Mouse (Mus musculus) heart, adult 2 months (tissue): ENCODE data around the gene Unc93b1. TPM values are rescaled to one million over a fixed set of nuclear protein-coding genes. Genes with fewer than 3 reads are reported as not detected.

Experiments used
- DNase-seq, 2 experiments: peaks; one replicate each; pipeline ENCODE4 v3.0.0; 2021
- H3K27ac ChIP-seq: fragments of 200-600 bp; 2 replicates; pipeline ENCODE4 v1.8.1; 2022
- H3K27me3 ChIP-seq: fragments of 200-500 bp; 2 replicates; pipeline ENCODE4 v1.6.1; 2012; ENCODE audit warnings: mild to moderate bottlenecking, low read length, inconsistent platforms, mixed read lengths; ENCODE audit not compliant: control insufficient read depth, insufficient read depth
- H3K36me3 ChIP-seq: fragments of 200-500 bp; 2 replicates; pipeline ENCODE4 v1.6.1; 2012; ENCODE audit warnings: low read length, inconsistent platforms; ENCODE audit not compliant: control insufficient read depth, insufficient read depth
- H3K4me1 ChIP-seq: fragments of 200-500 bp; 2 replicates; pipeline ENCODE4 v1.6.1; 2011; ENCODE audit warnings: low read length; ENCODE audit not compliant: control insufficient read depth, insufficient read depth
- H3K4me3 ChIP-seq: fragments of 200-600 bp; 2 replicates; pipeline ENCODE4 v1.8.1; 2022
- H3K79me2 ChIP-seq: fragments of 200-500 bp; replicated peaks from 2 replicates; pipeline ENCODE4 v1.6.1; 2012; ENCODE audit warnings: mild to moderate bottlenecking, inconsistent platforms, low read length, moderate library complexity, mixed read lengths; ENCODE audit not compliant: control insufficient read depth, insufficient read depth
- H3K9ac ChIP-seq: fragments of 200-500 bp; 2 replicates; pipeline ENCODE4 v1.6.1; 2012; ENCODE audit warnings: low read depth, mild to moderate bottlenecking, control low read depth, inconsistent platforms, low read length, mixed read lengths
- CTCF ChIP-seq: fragments of 200-600 bp; IDR thresholded peaks from 2 replicates; pipeline ENCODE4 v1.8.1; 2022; ENCODE audit warnings: antibody characterized with exemption, mild to moderate bottlenecking, moderate library complexity
- EP300 ChIP-seq: fragments of 200-500 bp; IDR thresholded peaks from 2 replicates; pipeline ENCODE4 v1.6.1; 2011; ENCODE audit warnings: low read depth, low read length, control low read depth; ENCODE audit not compliant: insufficient read depth
- POLR2A ChIP-seq: fragments of 200-500 bp; IDR thresholded peaks from 2 replicates; pipeline ENCODE4 v1.6.1; 2011; ENCODE audit warnings: mild to moderate bottlenecking, low read depth, low read length, control low read depth; ENCODE audit not compliant: insufficient read depth
- WGBS: fragments of 180-500 bp; shearing (Covaris S2); methylation state at CpG from one replicate; pipeline ENCODE4 v1.1.7; 2018; 5-methylcytosine and 5-hydroxymethylcytosine counted together
- intact Hi-C: fragments of 180-260 bp; cut with DNase I; formaldehyde crosslinking; loops from one replicate; pipeline ENCODE4 v1.15.1; 2025
- polyA plus RNA-seq: library from polyadenylated mRNA; depleted of rRNA; stranded (reverse); fragments of >200 nt; gene quantifications from 2 replicates; pipeline ENCODE4 v1.2.3, GENCODE M21; 2012
- total RNA-seq, 2 experiments: library from RNA; stranded (reverse); gene quantifications; 2 replicates each; pipeline ENCODE4 v1.2.3; 2021

Gene Unc93b1
- total and polyA plus RNA-seq, 3 experiments = 17.5 to 45.5 (median 18.3) TPM

GRCm38 (mm10) chr19:3947813-3948212 is 12.8 kb downstream of the Unc93b1 start:
- no peaks in the 10 kb centered on the region for H3K27me3 ChIP-seq
- intact Hi-C loops = loop anchor here (1.0 kb wide), 1 partner anchor 65 kb away; no protein-coding TSS in a partner anchor
- no peaks in the 10 kb centered on the region for H3K79me2 ChIP-seq
- 77% methylated on average over 3 of the region's 3 CpGs for WGBS
- no peak overlapping the region for H3K9ac ChIP-seq
- TF ChIP-seq EP300 (no peak), POLR2A (no peak), CTCF (no peak)
- H3K36me3 ChIP-seq = no peaks in the 10 kb centered on the region
- H3K4me1 ChIP-seq = no peaks in the 10 kb centered on the region; the same call in 1 of the 2 replicates
- no peak overlapping the region for H3K27ac ChIP-seq
- DNase-seq = no peak
- no peak overlapping the region for H3K4me3 ChIP-seq

GRCm38 (mm10) chr19:3948546-3948945 is 13.6 kb downstream of the Unc93b1 start:
- H3K27ac ChIP-seq = no peak overlapping the region

GRCm38 (mm10) chr19:3950331-3950730 is 15.3 kb downstream of the Unc93b1 start:
- no peaks in the 10 kb centered on the region for H3K27me3 ChIP-seq
- H3K36me3 ChIP-seq = no peaks in the 10 kb centered on the region
- H3K4me3 ChIP-seq = no peak overlapping the region
- WGBS = 84% methylated on average over 3 of the region's 3 CpGs
- no peaks in the 10 kb centered on the region; the same call in 1 of the 2 replicates for H3K4me1 ChIP-seq
- DNase-seq = no peak
- intact Hi-C loops = no loop called here
- H3K9ac ChIP-seq = no peak overlapping the region
- no peak for TF ChIP-seq POLR2A
- TF ChIP-seq CTCF = no peak
- H3K79me2 ChIP-seq = no peaks in the 10 kb centered on the region
- H3K27ac ChIP-seq = no peak overlapping the region

More at GRCm38 (mm10) chr19:3948546-3948945, 13.6 kb downstream of the Unc93b1 start:
- 80% methylated on average over 14 of the region's 14 CpGs for WGBS
- no peak for DNase-seq
- Histone ChIP-seq H3K27me3 (no peaks in the 10 kb centered on the region), H3K36me3 (no peaks in the 10 kb centered on the region), H3K9ac (no peak overlapping the region), H3K79me2 (no peaks in the 10 kb centered on the region), H3K4me3 (no peak overlapping the region), H3K4me1 (no peaks in the 10 kb centered on the region; the same call in 1 of the 2 replicates)
- TF ChIP-seq POLR2A (no peak), EP300 (no peak)
- intact Hi-C loops = no loop called here

GRCm38 (mm10) chr19:3951461-3951860 is 16.5 kb downstream of the Unc93b1 start:
- intact Hi-C loops = no loop called here
- Histone ChIP-seq H3K4me1 (no peaks in the 10 kb centered on the region), H3K79me2 (no peaks in the 10 kb centered on the region), H3K36me3 (no peaks in the 10 kb centered on the region), H3K9ac (no peak overlapping the region), H3K27me3 (no peaks in the 10 kb centered on the region), H3K27ac (no peak overlapping the region), H3K4me3 (no peak overlapping the region)
- no peak for TF ChIP-seq EP300
- no peak for TF ChIP-seq POLR2A
- TF ChIP-seq CTCF = no peak
- no peak for DNase-seq

GRCm38 (mm10) chr19:3952099-3952498 is 17.1 kb downstream of the Unc93b1 start:
- Histone ChIP-seq H3K27ac (no peak overlapping the region), H3K36me3 (no peaks in the 10 kb centered on the region), H3K4me3 (no peak overlapping the region), H3K27me3 (no peaks in the 10 kb centered on the region), H3K4me1 (no peaks in the 10 kb centered on the region), H3K9ac (no peak overlapping the region), H3K79me2 (no peaks in the 10 kb centered on the region)
- no peak for DNase-seq
- TF ChIP-seq POLR2A = no peak
- TF ChIP-seq EP300 = no peak
- TF ChIP-seq CTCF = no peak
- intact Hi-C loops = no loop called here
- WGBS = 24% methylated on average over 1 of the region's 1 CpGs

- Histone ChIP-seq H3K27me3 (no peaks in the 10 kb centered on the region), H3K79me2 (no peaks in the 10 kb centered on the region), H3K27ac (no peak overlapping the region), H3K36me3 (no peaks in the 10 kb centered on the region), H3K9ac (no peak overlapping the region), H3K4me3 (no peak overlapping the region), H3K4me1 (no peaks in the 10 kb centered on the region)
- DNase-seq = no peak
- 77% methylated on average over 3 of the region's 3 CpGs for WGBS
- intact Hi-C loops = no loop called here
- no peak for TF ChIP-seq EP300
- TF ChIP-seq CTCF = no peak
- TF ChIP-seq POLR2A = no peak
Measured at GRCm38 (mm10) chr19:3955033-3955432, 20.0 kb downstream of the Unc93b1 start.
